Mouse (Mus musculus) embryonic fibroblast, embryonic 13.5 days (primary cell): Measurements from ENCODE around the gene Ankrd54.
A peak's percentile ranks its signal among the peaks of the same experiment; 100 is the strongest.

Experiments
- CTCF ChIP-seq: IDR thresholded peaks from 2 replicates; pipeline ENCODE4 v1.5.1; 2011; ENCODE audit warnings: mild to moderate bottlenecking, control low read depth, low read length, moderate library complexity, borderline replicate concordance; ENCODE audit not compliant: insufficient read depth
- POLR2A ChIP-seq: IDR thresholded peaks from 2 replicates; pipeline ENCODE4 v1.6.1; 2011; ENCODE audit warnings: low read depth, mild to moderate bottlenecking, control low read depth, low read length, moderate library complexity

DNA sequence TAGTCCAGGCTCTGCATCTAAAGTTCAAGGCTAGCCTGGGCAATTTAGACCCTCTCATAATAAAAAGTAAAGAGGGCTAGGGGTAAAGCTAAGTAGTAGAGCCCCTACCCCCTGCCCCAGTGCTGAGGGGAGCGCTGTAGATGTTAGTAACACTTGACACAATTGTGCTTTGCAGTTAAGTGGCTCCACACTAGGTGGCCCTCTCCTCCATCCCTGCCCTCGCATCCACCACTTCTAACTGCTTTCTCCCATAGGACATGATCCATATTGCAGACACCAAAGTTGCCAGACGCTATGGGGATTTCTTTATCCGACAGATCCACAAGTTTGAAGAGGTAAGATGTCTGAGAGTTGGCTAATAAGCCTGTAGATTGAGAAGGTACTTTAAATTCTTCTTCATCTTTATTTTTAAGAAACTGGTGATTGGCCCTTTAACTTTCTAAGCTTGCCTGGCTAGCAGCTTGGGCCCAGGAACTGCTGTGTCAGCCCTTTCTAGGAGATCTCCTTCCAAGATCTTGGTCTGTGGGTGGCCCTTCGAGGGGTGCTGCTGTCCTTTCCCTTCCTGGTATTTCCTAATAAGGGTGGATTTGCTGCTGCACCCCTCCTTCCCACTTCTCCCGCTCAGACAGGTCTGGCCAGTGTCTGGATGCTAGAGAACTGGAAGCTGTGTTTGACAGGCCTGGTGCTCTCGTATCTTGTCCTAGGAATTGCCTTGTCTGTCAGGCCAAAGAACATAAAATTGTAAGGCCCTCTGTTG, 30.6 kb upstream of the Ankrd54 start:
- TF ChIP-seq POLR2A (no peak), CTCF (peak; percentile 85; the same call in 1 of the 2 replicates)
